Mouse (Mus musculus) limb, embryonic 13.5 days (tissue): ENCODE measurements around the gene Itga9. TPM values are rescaled to one million over a fixed set of nuclear protein-coding genes. Genes with fewer than 3 reads are reported as not detected.

Experiments used
- ATAC-seq: fragments of 200-750 bp; cut with Nextera tagmentation; 2 replicates; pipeline ENCODE4 v1.8.0; 2017; ENCODE audit warnings: low read depth, moderate number of reproducible peaks, moderate TSS enrichment; ENCODE audit not compliant: low FRiP score
- H3K27ac ChIP-seq: fragments of 300-500 bp; sonication (generic); 2 replicates; pipeline ENCODE4 v1.5.1; 2015; ENCODE audit warnings: inconsistent platforms, mild to moderate bottlenecking, moderate library complexity
- H3K27me3 ChIP-seq: fragments of 300-500 bp; sonication (generic); 2 replicates; pipeline ENCODE4 v1.6.1; 2015; ENCODE audit warnings: mild to moderate bottlenecking, inconsistent platforms
- H3K36me3 ChIP-seq: fragments of 300-500 bp; sonication (generic); 2 replicates; pipeline ENCODE4 v1.6.1; 2015; ENCODE audit warnings: inconsistent platforms, mild to moderate bottlenecking, moderate library complexity
- H3K4me1 ChIP-seq: fragments of 300-500 bp; sonication (generic); 2 replicates; pipeline ENCODE4 v1.6.1; 2015; ENCODE audit warnings: inconsistent platforms
- H3K4me2 ChIP-seq: fragments of 300-500 bp; sonication (generic); replicated peaks from 2 replicates; pipeline ENCODE4 v1.6.1; 2015; ENCODE audit warnings: inconsistent platforms, mild to moderate bottlenecking, moderate library complexity
- H3K4me3 ChIP-seq: fragments of 300-500 bp; sonication (generic); 2 replicates; pipeline ENCODE4 v1.5.1; 2015; ENCODE audit warnings: moderate library complexity, mild to moderate bottlenecking, inconsistent platforms
- H3K9ac ChIP-seq: fragments of 300-500 bp; sonication (generic); 2 replicates; pipeline ENCODE4 v1.6.1; 2015; ENCODE audit warnings: mild to moderate bottlenecking, inconsistent platforms
- H3K9me3 ChIP-seq: fragments of 300-500 bp; sonication (generic); 2 replicates; pipeline ENCODE4 v1.6.1; 2016; ENCODE audit warnings: inconsistent platforms
- WGBS: fragments of 180-500 bp; shearing (Covaris S2); methylation state at CpG from one replicate; pipeline ENCODE4 v1.1.7; 2015; 5-methylcytosine and 5-hydroxymethylcytosine counted together
- polyA plus RNA-seq: library from polyadenylated mRNA; unstranded; fragments of >200 nt; fragmentation: Nextera tagmentation; extraction: Ambion mirVana; gene quantifications from 2 replicates; pipeline ENCODE4 v1.2.1, GENCODE M21; 2015

Itga9 gene
- polyA plus RNA-seq, 1 experiment from 2014 or later, result 9.1 TPM

DNA sequence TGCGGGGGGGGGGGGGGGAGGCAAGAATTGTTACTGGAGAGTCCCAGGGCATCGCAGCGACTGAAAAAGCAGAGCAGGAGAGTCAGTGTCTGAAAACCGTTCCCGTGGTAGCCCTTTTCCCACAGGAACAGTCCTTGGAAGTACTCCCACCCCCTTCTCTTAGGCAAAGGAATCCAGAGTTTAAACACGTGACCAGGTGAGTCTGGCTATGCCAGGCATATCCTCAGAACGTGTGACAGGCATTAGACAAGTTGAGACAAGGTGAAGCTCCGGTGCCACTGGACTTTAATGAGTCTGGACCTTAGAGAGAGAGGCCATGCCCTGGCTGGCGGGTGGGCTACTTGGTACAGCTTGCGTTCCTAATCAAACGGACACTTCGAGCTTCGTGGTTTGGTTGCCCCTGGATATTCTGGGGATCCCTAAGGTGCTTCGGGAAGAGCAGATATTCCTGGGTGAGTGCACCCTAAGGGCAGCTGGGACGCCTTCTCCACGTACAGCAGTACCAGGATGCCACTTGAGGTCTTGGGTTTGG lies 318.1 kb downstream of the Itga9 start:
- Histone ChIP-seq H3K36me3 (no peaks in the 10 kb centered on the region), H3K9ac (peak overlapping the region; percentile 71), H3K27me3 (no peaks in the 10 kb centered on the region), H3K9me3 (no peaks in the 10 kb centered on the region), H3K27ac (no peak overlapping the region), H3K4me3 (peak overlapping the region; percentile 88), H3K4me1 (peaks cover 53% of the 10 kb centered on the region), H3K4me2 (peak overlapping the region; percentile 98)
- no peak for ATAC-seq
- WGBS, result 11% methylated on average over 16 of the region's 16 CpGs

DNA sequence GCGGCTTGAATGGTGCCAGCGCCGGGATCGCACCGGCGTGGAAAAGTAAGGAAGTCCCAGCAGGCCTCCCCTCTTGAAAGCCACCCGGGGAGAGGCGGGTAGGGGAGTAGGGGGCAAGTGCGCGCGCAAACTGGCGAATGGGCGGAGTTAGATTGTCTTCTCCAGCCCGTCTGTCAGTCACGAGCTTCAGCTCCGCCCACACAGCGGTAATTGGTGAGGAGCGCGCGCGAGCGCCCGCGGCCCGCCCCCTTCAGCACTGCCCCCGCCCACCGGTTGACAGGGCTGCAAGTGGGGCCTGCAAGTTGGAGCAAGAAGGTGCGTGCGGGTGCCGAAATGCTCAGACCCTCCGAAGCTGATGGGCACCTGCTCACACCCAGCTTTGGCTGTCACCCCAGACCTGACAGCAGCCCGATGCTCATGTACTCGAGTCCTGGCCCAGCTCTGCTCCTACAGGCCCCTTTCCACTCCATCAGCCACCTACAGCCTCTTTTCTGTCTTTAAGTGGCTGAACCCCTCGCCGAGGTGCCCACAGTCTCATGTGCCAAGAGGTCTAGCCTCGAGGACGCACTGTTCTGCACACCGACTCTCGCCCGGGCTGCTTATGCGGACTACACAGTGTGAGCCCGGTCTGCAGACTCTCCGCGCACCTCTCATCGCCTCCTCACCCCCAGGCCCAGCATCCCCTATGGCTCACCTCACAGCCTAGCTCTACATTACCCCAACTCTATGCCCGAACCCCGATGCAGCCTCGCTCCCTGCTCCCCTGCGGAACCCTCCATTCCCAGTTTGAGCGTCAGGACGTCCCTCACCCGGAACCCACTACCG lies 319.0 kb downstream of the Itga9 start:
- Histone ChIP-seq H3K9ac (peak overlapping the region; percentile 90), H3K4me2 (peak overlapping the region; percentile 98), H3K27me3 (no peaks in the 10 kb centered on the region), H3K4me3 (peak overlapping the region; percentile 88), H3K36me3 (peaks cover 6% of the 10 kb centered on the region), H3K9me3 (no peaks in the 10 kb centered on the region), H3K27ac (peak overlapping the region; percentile 94), H3K4me1 (peaks cover 51% of the 10 kb centered on the region)
- WGBS, result under 1% methylated on average over 53 of the region's 53 CpGs
- ATAC-seq, result peak; percentile 90

DNA sequence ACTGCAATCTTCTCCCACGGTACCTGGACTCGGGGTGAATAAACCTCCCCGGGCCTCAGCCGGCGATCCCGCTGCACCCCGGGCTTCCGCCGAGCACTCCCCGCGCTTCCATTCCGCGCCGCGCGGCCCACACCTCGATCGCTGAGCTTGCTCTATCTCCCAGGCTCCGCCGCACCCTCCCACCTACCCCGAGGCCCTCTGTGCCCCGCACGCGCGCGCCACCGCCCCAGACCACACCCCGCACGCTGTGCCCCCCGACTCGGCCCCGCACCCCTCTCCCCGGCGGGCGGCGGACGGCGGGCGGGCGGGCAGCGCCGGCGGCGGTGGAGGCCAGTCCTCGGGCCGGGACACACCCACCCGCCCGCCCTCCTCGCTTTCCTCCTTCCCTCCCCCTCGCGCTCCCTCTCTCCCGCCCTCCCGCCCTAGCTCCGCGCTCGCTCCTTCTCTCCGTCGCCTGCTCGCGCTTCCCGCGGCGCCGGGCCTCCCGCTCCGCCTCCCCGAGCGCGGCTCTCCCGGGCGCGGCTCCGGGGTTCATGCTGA lies 319.7 kb downstream of the Itga9 start, which contains the start of gene Ctdspl:
Gene Ctdspl (plus strand): TSS at position 343 of the 540 bp plus-strand sequence.
- no peaks in the 10 kb centered on the region for H3K27me3 ChIP-seq
- H3K36me3 ChIP-seq, result peaks cover 9% of the 10 kb centered on the region
- H3K9me3 ChIP-seq, result no peaks in the 10 kb centered on the region
- H3K4me2 ChIP-seq, result peak within 1 kb of the TSS; percentile 98
- H3K4me1 ChIP-seq, result peaks cover 50% of the 10 kb centered on the region
- peak within 1 kb of the TSS; percentile 94 for H3K27ac ChIP-seq
- WGBS, result 1% methylated on average over 48 of the region's 73 CpGs
- H3K4me3 ChIP-seq, result peak within 1 kb of the TSS; percentile 88
- peak; percentile 29 for ATAC-seq
- peak within 1 kb of the TSS; percentile 90 for H3K9ac ChIP-seq

DNA sequence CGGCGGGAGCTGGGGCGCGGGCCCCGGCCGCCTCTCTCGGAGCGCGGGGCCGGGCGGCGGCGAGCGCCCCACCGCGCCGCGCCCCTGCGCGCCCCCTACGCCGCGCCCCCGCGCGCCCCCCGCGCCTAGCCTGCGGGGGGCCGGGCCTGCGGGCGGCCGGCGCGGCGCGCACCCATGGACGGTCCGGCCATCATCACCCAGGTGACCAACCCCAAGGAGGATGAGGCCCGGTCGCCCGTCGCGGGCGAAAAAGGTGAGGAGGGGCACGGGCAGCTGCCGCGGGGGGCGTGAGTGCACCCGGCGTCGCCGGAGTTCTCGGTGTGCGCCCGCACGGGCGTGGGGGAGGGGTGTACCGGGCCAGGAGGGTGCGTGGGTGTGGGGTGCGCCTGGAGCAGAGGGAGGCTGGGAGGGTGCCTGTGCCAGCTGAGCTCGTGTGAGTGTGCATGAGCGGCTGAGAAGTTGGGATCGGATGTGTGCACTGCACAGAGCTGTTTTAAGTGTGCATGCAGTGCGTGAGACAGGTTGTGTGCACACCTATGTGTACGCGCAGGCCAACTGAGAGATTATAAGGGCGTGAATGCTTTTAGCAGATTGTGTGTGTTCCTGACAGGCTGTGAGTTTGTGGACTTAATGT lies 320.3 kb downstream of the Itga9 start:
- H3K9me3 ChIP-seq, result no peaks in the 10 kb centered on the region
- whole genome bisulfite sequencing, result 2% methylated on average over 54 of the region's 68 CpGs
- H3K27me3 ChIP-seq, result no peaks in the 10 kb centered on the region
- H3K4me1 ChIP-seq, result peaks cover 54% of the 10 kb centered on the region
- peak; percentile 7; the same call in 1 of the 2 replicates for ATAC-seq
- H3K9ac ChIP-seq, result peak overlapping the region; percentile 90
- peak overlapping the region; percentile 98 for H3K4me2 ChIP-seq
- H3K27ac ChIP-seq, result peak overlapping the region; percentile 94
- peaks cover 9% of the 10 kb centered on the region for H3K36me3 ChIP-seq
- peak overlapping the region; percentile 88 for H3K4me3 ChIP-seq

DNA sequence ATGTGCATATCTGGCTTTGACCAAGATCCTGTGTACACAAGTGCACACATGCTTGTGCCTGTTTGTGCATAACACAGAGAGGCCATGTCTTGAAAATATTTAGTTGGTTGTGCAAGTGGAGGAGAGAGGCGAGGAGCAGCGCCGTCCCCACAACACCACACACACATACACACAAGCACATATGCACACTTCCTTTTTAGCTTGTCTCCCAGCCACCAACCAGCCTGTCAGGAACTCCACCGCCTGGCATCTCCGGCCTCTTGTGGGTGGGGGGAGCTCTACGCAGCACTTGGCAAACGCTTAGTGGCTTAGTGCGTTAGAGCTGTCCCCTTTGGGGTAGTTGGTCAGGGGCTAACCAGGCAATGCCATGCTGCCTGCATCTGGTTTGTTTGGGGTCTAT lies 321.0 kb downstream of the Itga9 start:
- peak overlapping the region; percentile 94; the same call in 1 of the 2 replicates for H3K27ac ChIP-seq
- peak overlapping the region; percentile 98 for H3K4me2 ChIP-seq
- peaks cover 54% of the 10 kb centered on the region for H3K4me1 ChIP-seq
- H3K27me3 ChIP-seq, result no peaks in the 10 kb centered on the region
- peaks cover 9% of the 10 kb centered on the region for H3K36me3 ChIP-seq
- no peak for ATAC-seq
- 34% methylated on average over 8 of the region's 8 CpGs for WGBS
- H3K9me3 ChIP-seq, result no peaks in the 10 kb centered on the region
- H3K9ac ChIP-seq, result peak overlapping the region; percentile 90
- H3K4me3 ChIP-seq, result peak overlapping the region; percentile 88

DNA sequence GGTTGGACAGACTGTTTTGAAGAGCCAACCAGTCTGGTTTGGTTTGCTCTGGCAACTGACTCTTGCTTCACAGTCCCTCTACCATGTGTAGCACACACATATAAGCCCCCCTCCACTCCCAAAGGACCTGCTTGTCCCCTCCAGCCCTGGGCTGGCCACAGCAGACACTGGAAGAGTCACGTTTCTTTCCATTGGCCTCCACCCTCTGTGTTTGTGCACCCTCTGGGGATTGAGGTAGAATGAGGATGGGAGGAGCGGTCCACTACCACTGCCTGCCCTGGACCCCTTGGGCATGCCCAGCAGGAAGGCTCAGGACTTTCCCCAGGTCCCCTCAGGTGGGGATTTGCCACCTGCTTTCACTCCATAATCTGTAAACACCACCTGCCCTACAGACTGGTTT lies 321.5 kb downstream of the Itga9 start:
- no peak for ATAC-seq
- H3K4me1 ChIP-seq, result peaks cover 54% of the 10 kb centered on the region
- peak overlapping the region; percentile 88 for H3K4me3 ChIP-seq
- H3K4me2 ChIP-seq, result peak overlapping the region; percentile 98
- H3K9ac ChIP-seq, result peak overlapping the region; percentile 90
- H3K36me3 ChIP-seq, result peaks cover 9% of the 10 kb centered on the region
- H3K27me3 ChIP-seq, result no peaks in the 10 kb centered on the region
- no peaks in the 10 kb centered on the region for H3K9me3 ChIP-seq
- H3K27ac ChIP-seq, result no peak overlapping the region
- WGBS, result 50% methylated on average over 2 of the region's 2 CpGs

DNA sequence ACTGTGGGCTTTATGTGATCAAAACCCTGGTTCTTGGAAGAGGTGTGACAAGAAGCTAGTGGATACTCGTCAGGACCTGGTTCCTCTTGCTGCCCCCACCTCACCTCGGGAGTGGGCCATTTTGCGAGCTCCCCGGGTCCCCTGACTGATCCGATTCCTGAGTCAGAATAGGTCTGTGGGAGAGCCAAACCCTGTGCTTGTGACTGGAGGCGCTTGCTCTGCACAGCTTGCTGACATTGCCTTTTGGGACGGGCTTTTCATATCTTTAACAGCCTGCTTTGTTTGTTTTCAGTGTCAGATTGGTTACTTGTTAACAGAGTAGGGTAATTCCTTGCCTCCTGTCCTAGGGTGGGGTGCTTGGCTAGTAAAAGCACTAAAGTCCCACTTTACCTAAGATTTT lies 322.2 kb downstream of the Itga9 start:
- Histone ChIP-seq H3K9me3 (no peaks in the 10 kb centered on the region), H3K27ac (no peak overlapping the region), H3K4me2 (peak overlapping the region; percentile 98), H3K27me3 (no peaks in the 10 kb centered on the region), H3K4me3 (peak overlapping the region; percentile 88), H3K36me3 (peaks cover 9% of the 10 kb centered on the region), H3K9ac (peak overlapping the region; percentile 90), H3K4me1 (peaks cover 54% of the 10 kb centered on the region)
- ATAC-seq, result no peak
- 31% methylated on average over 7 of the region's 7 CpGs for WGBS

DNA sequence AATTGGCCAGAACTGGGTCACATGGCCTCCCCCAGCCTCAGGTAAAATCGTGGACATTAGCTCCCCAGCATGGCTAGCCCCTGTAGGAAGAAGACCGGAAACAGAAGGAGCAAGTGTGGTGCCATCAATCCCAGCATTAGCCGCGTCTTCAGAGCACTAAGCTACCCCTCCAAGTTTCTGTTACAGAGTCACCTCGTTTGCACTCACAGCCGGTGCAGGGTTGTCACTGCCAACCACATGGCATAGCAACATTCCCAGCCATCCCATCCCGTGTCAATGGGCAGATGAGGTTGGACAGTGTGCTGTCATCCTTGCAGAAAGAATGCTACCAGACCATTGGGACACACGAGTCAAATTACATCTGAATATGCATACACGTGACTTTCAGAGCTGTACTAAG lies 324.1 kb downstream of the Itga9 start:
- Histone ChIP-seq H3K36me3 (peaks cover 9% of the 10 kb centered on the region), H3K4me3 (no peak overlapping the region), H3K9ac (no peak overlapping the region), H3K4me1 (peaks cover 62% of the 10 kb centered on the region), H3K27me3 (no peaks in the 10 kb centered on the region), H3K27ac (no peak overlapping the region), H3K4me2 (no peak overlapping the region), H3K9me3 (no peaks in the 10 kb centered on the region)
- WGBS, result 76% methylated on average over 9 of the region's 9 CpGs
- ATAC-seq, result no peak

DNA sequence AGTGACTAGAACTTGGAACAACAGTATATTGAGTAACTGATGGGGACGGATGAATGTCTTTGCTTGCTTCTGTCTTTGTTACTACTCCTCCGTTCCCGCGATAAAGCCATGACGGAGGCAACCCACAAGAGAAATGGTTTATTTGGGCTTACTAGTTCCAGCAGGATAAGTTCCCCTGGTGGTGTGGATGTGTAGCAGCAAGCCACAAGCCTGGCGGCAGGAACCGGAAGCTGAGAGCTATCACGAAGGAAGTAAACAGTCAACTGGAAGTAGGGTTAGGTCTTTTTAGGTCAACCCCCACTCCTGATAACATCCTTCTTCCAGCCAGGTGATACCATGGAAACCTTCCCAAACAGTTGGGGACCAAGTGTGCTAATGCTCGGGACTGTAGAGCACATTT lies 327.3 kb downstream of the Itga9 start:
- ATAC-seq, result no peak
- WGBS, result 92% methylated on average over 9 of the region's 9 CpGs
- peaks cover 63% of the 10 kb centered on the region for H3K4me1 ChIP-seq

DNA sequence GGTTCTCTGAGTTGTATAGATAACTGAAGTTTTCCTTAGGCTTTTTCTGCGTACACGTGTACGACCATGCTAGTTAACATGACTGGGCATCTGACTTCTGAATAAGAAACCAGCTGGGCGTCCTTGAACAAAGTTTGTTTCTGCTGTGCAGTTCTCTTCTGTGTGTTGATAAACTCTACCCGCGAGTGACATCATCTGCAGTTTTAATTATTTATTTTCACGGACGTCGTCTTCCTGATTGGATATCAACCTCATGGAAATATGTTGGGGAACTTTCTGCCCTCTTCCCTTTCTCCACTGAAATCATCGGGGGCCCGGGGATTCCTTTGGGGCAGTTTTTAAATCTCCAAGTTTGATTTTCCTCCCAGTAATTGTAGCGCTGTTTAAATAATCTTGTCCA lies 327.8 kb downstream of the Itga9 start:
- Histone ChIP-seq H3K36me3 (peaks cover 9% of the 10 kb centered on the region), H3K27me3 (no peaks in the 10 kb centered on the region), H3K4me3 (no peak overlapping the region), H3K9me3 (no peaks in the 10 kb centered on the region), H3K4me2 (no peak overlapping the region), H3K9ac (no peak overlapping the region), H3K27ac (no peak overlapping the region), H3K4me1 (peaks cover 60% of the 10 kb centered on the region)
- 78% methylated on average over 12 of the region's 12 CpGs for WGBS
- ATAC-seq, result no peak

More for the DNA sequence above, 327.3 kb downstream of the Itga9 start:
- no peak overlapping the region for H3K4me2 ChIP-seq
- H3K27me3 ChIP-seq, result no peaks in the 10 kb centered on the region
- no peaks in the 10 kb centered on the region for H3K9me3 ChIP-seq
- H3K36me3 ChIP-seq, result peaks cover 9% of the 10 kb centered on the region
- no peak overlapping the region for H3K9ac ChIP-seq
- H3K27ac ChIP-seq, result no peak overlapping the region
- H3K4me3 ChIP-seq, result no peak overlapping the region

DNA sequence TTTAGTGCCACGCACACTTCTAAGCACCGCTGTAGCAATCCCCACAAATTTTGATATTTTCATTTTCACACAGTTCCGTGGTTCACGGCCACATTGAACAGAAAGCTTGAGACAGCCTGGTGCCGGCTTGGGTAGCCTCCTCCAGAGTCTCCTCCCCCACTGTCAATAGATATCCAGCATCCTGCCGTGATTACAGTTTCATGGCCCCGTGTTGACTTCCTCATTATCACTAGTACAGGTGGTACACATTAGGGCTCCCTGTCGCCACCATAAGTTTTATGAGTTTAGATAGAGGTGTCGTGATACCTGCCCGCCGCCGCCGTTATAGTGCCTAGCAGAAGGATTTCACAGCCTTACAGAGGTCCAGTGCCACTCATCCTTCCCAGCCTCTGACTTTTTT lies 328.6 kb downstream of the Itga9 start:
- Histone ChIP-seq H3K27me3 (no peaks in the 10 kb centered on the region), H3K9ac (no peak overlapping the region), H3K9me3 (no peaks in the 10 kb centered on the region), H3K27ac (no peak overlapping the region), H3K4me1 (peaks cover 61% of the 10 kb centered on the region), H3K4me3 (no peak overlapping the region), H3K4me2 (no peak overlapping the region), H3K36me3 (peaks cover 7% of the 10 kb centered on the region)
- 39% methylated on average over 13 of the region's 13 CpGs for WGBS
- ATAC-seq, result no peak

DNA sequence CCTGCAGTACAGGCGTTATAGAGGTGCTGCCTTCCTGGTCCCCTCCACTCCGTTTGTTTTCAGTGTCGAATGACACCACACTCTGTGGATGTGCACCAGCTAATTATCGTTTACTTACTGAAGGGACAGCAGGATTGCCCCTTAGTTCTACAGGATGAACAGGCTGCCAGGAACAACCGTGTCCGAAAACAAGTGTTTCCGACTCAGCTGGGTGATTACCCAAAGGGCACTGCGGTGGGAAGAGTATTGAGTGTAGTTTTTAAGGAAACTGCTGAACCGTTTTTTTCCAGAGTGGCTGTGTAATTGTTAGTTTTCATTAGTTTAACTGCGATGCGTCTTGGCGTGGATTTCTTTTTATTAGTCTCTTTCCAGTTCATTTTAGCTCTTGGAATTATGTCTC lies 329.6 kb downstream of the Itga9 start:
- no peak overlapping the region for H3K4me3 ChIP-seq
- 30% methylated on average over 12 of the region's 12 CpGs for WGBS
- H3K9ac ChIP-seq, result no peak overlapping the region
- H3K9me3 ChIP-seq, result no peaks in the 10 kb centered on the region
- H3K36me3 ChIP-seq, result no peaks in the 10 kb centered on the region; the same call in 1 of the 2 replicates
- ATAC-seq, result no peak
- peaks cover 61% of the 10 kb centered on the region for H3K4me1 ChIP-seq
- no peak overlapping the region for H3K27ac ChIP-seq
- H3K27me3 ChIP-seq, result no peaks in the 10 kb centered on the region
- H3K4me2 ChIP-seq, result no peak overlapping the region
